Mouse (Mus musculus): ENCODE results near the gene Ndufb3. TPM values are rescaled to one million over a fixed set of nuclear protein-coding genes. Genes with fewer than 3 reads are reported as not detected.
"Not testable (repeated sequence)": the region's sequence is repeated elsewhere in the genome, so short reads cannot be mapped to it uniquely, and the experiment has no call there.

Gene Ndufb3
- total RNA-seq, 2 experiments from 2014 or later = 137 to 239 TPM

DNA sequence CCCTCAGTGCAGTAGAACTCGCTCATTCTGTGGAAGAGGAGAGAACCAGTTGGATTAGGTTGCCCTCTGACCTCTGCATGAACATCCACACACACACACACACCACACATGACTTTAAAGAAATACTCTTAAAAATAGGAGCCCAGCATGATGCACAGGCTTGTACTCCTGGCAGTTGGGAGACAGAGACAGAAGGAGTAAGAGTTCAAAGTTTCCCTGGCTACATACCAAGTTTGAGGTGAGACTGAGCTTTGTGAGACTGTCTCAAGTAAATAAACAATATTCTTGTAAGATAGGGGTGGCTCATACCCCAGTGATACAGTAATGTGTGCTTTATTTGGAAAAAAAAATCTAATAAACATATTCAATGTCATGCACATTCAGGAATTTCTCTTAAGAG is 1.3 kb downstream of the Ndufb3 start:
- Histone ChIP-seq H3K4me3 (peak overlapping the region; percentile 79), H3K27ac (no peak overlapping the region)
- intact Hi-C loops (cut with DNase I) = no loop called here
- TF ChIP-seq CTCF (IDR thresholded peaks at IDR 0.05) = no peak
- DNase-seq = no peak

DNA sequence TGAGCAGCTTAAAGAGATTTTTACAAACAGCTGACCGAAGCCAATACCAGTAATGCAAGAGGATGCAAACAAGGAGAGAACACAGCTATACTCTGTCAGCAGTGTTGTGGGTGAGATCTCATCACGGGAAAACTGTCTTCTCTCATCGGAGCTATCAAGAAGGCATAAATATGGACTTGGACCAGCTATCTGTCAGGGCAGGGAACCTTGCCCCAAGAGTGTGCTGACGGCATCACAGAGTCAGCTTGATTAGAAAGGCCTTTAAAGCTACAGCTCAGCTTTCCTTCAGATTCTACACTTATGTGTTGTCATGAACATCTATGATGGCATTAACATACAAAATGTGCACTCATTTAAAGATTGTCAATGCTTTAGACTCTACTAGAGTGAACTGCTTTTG is 16.5 kb downstream of the Ndufb3 start:
- H3K27ac ChIP-seq = no peak overlapping the region
- no peak for DNase-seq
- H3K4me3 ChIP-seq = no peak overlapping the region
- no peak for TF ChIP-seq CTCF (IDR thresholded peaks at IDR 0.05)
- intact Hi-C loops (cut with DNase I) = no loop called here

DNA sequence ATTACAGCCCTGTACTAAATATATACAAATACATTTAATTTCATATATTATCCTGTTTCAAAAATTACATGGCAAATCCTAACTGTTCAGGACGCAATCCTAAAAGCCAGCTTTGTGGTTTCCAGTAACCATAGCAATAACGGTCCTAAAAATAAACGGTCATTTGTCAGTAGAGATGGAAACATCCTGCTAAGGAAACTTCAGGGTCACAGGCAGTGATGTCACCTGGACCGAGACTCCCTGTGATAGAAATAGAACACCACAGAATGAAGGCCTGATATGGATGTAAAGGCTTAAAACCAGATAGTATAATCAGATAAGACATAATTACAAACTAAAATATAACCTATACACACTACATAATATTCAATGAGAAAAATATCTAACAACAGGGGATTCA is 17.6 kb downstream of the Ndufb3 start:
- no peak for DNase-seq
- Histone ChIP-seq H3K4me3 (no peak overlapping the region), H3K27ac (peak overlapping the region; percentile 46)
- TF ChIP-seq CTCF (IDR thresholded peaks at IDR 0.05) = no peak
- intact Hi-C loops (cut with DNase I) = no loop called here

GRCm38 (mm10) chr1:58609591-58609990 is 23.4 kb downstream of the Ndufb3 start:
- intact Hi-C loops (cut with DNase I); H3K4me3 ChIP-seq; DNase-seq: not testable (repeated sequence)
- peak overlapping the region; percentile 39; the same call in 1 of the 2 replicates for H3K27ac ChIP-seq

- H3K27ac ChIP-seq = peak overlapping the region; percentile 39
- DNase-seq = no peak
- intact Hi-C loops (cut with DNase I) = no loop called here
- H3K4me3 ChIP-seq = no peak overlapping the region
- TF ChIP-seq CTCF (IDR thresholded peaks at IDR 0.05) = no peak
These were observed 24.0 kb downstream of the Ndufb3 start for GRCm38 (mm10) chr1:58610166-58610565.

GRCm38 (mm10) chr1:58610611-58611010 is 24.4 kb downstream of the Ndufb3 start:
- Histone ChIP-seq H3K4me3 (no peak overlapping the region), H3K27ac (peak overlapping the region; percentile 39)
- TF ChIP-seq CTCF (IDR thresholded peaks at IDR 0.05) = no peak
- DNase-seq = no peak
- intact Hi-C loops (cut with DNase I) = no loop called here

DNA sequence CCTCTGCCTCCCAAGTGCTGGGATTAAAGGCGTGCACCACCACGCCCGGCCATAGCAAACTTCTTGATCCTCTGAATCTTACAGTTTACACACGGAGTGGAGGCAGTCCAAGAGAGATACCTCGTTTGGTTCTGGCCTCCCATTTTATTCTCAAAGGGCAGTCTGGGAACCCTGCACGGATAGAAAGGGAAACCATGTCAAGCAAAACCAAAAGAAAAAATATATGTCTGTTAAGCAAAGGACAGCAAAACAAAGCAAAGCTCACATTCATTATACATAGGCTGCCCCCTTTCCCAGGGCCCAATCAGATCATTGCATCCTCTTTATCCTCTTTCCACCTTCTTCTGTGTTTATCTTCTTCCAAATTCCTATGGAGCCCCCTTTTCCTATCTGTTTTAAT is 27.6 kb downstream of the Ndufb3 start:
- no peak overlapping the region for H3K27ac ChIP-seq
- intact Hi-C loops (cut with DNase I) = no loop called here
- DNase-seq = no peak
- no peak overlapping the region for H3K4me3 ChIP-seq
- no peak for TF ChIP-seq CTCF (IDR thresholded peaks at IDR 0.05)

- TF ChIP-seq CTCF (IDR thresholded peaks at IDR 0.05) = no peak
- peak; percentile 33 for DNase-seq
- intact Hi-C loops (cut with DNase I) = no loop called here
- Histone ChIP-seq H3K27ac (no peak overlapping the region; the same call in 1 of the 2 replicates), H3K4me3 (no peak overlapping the region)
These were observed 28.2 kb downstream of the Ndufb3 start for GRCm38 (mm10) chr1:58614424-58614823.

- Histone ChIP-seq H3K4me3 (no peak overlapping the region), H3K27ac (no peak overlapping the region; the same call in 1 of the 2 replicates)
- no peak for TF ChIP-seq CTCF (IDR thresholded peaks at IDR 0.05)
- no peak for DNase-seq
- intact Hi-C loops (cut with DNase I) = no loop called here
These were observed 29.0 kb downstream of the Ndufb3 start for GRCm38 (mm10) chr1:58615146-58615545.

DNA sequence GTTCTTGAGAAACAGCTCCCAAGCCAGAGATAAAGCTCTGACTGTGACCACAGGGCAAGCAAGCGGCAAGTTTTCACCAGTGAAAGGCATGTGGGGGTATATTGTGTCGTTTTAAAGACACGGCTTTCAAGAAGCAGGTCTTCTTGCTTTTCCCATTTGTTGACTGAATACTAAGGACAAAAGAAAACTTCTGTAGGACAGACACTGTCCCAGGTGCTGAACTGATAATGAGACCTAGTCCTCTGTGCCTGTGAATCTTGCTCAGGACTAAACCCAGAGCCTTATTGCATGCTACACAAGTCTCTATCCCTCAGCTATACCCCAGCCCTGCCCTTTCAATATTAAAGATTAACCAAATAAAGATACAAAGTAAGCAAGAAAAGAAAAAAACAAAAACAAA is 30.0 kb downstream of the Ndufb3 start:
- intact Hi-C loops (cut with DNase I) = no loop called here
- DNase-seq = no peak
- no peak for TF ChIP-seq CTCF (IDR thresholded peaks at IDR 0.05)
- no peak overlapping the region for H3K4me3 ChIP-seq
- no peak overlapping the region for H3K27ac ChIP-seq

- no peak for TF ChIP-seq CTCF (IDR thresholded peaks at IDR 0.05)
- no peak for DNase-seq
- intact Hi-C loops (cut with DNase I) = no loop called here
- H3K27ac ChIP-seq = no peak overlapping the region
- no peak overlapping the region for H3K4me3 ChIP-seq
These were observed 30.9 kb downstream of the Ndufb3 start for GRCm38 (mm10) chr1:58617076-58617475.

DNA sequence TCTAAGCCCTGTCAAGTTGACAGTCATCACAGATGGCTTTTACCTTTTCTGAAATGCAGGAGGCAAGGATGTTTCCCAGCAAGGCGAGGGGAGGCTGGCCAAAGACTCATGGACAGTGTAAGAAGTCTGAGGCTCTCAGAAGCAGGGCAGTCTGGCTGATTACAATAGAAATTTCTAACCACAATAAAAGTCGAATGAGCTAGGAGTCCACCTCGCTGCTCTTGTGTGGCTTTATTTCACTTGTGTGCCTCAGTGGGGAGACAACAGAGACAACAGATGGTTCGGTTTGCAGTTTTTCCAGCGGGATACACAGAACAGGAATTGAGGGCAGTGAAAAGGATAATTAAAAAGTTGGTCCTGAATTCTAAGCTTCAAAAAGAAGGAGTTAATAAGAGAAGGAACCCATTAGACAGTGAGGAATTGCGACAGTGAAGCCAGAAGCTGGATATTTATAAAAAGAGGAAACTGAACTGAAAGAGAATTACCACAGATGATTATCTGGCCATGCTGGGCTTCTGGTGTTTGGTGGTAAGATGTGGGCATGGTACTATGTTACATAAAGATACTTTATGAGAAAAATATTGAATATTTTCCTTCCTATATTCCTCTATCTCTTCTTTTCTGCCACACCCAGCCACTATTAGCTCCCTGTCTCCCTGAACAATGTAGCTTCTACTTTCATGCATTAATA is 31.9 kb downstream of the Ndufb3 start:
- no peak for DNase-seq
- intact Hi-C loops (cut with DNase I) = no loop called here
- no peak for TF ChIP-seq CTCF (IDR thresholded peaks at IDR 0.05)
- Histone ChIP-seq H3K27ac (no peak overlapping the region), H3K4me3 (no peak overlapping the region)

DNA sequence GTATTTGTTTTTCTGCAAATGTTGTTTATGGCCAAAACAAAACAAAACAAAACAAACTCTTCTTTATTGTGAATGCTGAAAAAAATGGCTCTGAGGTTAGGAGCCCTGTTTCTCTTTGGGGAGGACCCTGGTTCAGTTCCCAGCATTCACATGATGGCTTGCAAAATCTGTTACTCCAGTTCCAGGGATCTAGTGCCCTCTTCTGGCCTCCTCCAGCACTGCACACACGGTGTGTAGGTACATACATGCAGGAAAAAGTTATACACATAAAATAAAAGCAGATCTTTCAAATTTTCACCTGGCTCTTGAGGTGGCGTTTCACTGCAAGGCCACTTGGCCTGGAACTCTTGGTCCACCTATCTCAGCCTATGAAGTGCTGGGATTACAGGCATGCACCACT is 32.6 kb downstream of the Ndufb3 start:
- intact Hi-C loops (cut with DNase I) = no loop called here
- Histone ChIP-seq H3K27ac (no peak overlapping the region), H3K4me3 (no peak overlapping the region)
- no peak for DNase-seq
- peak; percentile 20; the same call in 1 of the 2 replicates for TF ChIP-seq CTCF (IDR thresholded peaks at IDR 0.05)

GRCm38 (mm10) chr1:58621251-58621650 is 35.1 kb downstream of the Ndufb3 start:
- Histone ChIP-seq H3K4me3 (peak overlapping the region; percentile 44), H3K27ac (peak overlapping the region; percentile 74)
- intact Hi-C loops (cut with DNase I) = no loop called here
- no peak for TF ChIP-seq CTCF (IDR thresholded peaks at IDR 0.05)
- DNase-seq = no peak

Data from gastrocnemius, adult 2 months (tissue).